Mouse (Mus musculus): ENCODE measurements around the gene Pitpnm3. TPM values are rescaled to one million over a fixed set of nuclear protein-coding genes. Genes with fewer than 3 reads are reported as not detected.

Gene Pitpnm3
- polyA plus RNA-seq, 1 experiment from 2014 or later: 0.19 TPM

- Histone ChIP-seq H3K9me3 (replicated peaks) (no peaks in the 10 kb centered on the region), H3K9ac (no peak overlapping the region), H3K36me3 (peaks cover 47% of the 10 kb centered on the region), H3K27ac (no peak overlapping the region), H3K4me2 (no peak overlapping the region), H3K4me3 (no peak overlapping the region), H3K27me3 (replicated peaks) (no peaks in the 10 kb centered on the region), H3K4me1 (no peaks in the 10 kb centered on the region)
- 81% methylated on average over 4 of the region's 4 CpGs for WGBS (ENCODE audit: insufficient replicate concordance)
- ATAC-seq: no peak
These were observed 20.4 kb upstream of the Pitpnm3 start for GRCm38 (mm10) chr11:72155981-72156428.

DNA sequence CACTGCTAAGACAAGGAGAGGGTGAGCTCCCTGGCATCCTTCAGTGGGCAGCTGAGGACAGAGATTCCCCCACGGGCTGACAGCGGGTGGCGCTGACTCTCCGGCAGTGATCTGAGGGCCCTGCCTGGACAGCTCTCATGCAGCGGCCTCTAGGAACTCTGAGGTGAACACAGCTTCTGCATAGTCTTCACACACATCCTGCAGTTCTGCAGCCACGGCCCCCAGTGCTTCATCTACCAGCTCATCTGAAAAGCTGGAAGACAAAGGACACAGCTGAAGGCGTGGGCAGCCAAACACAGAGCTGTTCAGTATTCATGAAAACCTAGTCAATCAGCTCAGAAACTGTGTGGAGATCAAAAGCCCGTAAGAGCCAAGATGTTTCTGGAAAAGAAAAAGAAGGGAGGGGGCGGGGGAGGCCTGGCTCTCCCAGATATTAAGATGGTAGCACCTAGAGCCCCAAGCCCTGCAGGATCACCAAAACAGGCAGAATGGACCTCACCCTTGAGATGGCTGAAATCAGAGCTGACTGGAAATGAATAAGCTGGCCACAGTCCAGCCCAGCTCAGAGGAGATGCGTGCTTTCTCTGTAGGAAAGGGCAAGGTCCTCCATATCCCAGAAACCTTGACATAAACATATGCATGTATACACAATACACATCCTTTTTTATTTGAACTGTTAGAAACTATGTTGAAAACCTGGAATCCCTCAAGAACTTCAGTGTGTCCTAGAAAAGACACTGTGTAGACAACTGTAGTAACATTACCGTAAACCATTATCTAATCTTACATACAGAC is 19.8 kb upstream of the Pitpnm3 start:
- Histone ChIP-seq H3K36me3 (peaks cover 47% of the 10 kb centered on the region), H3K4me2 (no peak overlapping the region), H3K4me3 (no peak overlapping the region), H3K9me3 (replicated peaks) (no peaks in the 10 kb centered on the region), H3K27ac (no peak overlapping the region), H3K9ac (no peak overlapping the region), H3K4me1 (no peaks in the 10 kb centered on the region), H3K27me3 (replicated peaks) (no peaks in the 10 kb centered on the region)
- WGBS (ENCODE audit: insufficient replicate concordance): 80% methylated on average over 11 of the region's 11 CpGs
- no peak for ATAC-seq

DNA sequence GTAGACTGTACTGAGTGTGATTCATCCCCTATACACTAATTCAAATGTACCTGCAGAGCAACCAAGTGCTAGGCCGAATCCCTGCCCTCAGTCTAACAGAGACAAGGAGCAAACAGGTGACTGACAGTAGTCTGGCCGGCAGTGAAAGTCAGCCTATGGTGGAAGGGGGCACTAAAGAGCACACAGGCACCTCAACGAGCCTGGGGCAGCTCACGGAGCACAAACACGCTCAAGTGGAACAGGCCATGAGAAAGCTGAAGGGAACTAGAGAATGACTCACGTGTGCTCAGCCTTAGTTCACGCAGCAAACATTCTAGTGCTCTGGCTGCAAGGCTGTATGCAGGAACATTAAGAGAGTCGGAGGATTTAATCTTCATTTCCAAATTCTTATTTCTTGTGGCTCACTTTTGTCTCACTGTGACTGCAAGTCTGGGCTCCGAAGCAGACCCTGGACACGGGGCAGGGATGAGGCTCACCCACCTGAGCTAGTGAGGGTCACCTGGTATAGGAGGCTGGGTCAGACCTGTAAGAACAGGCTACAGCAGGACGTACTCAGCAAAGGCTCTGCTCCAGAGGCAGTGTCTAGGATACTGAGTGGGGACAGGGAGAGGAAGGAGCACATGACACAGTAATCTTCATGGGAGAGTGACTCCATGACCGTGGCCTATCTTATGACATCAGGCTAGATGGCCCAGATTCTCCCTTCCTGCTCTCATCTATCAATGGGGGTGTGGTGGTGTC is 17.7 kb upstream of the Pitpnm3 start:
- Histone ChIP-seq H3K4me2 (no peak overlapping the region), H3K27ac (no peak overlapping the region), H3K27me3 (replicated peaks) (no peaks in the 10 kb centered on the region), H3K9ac (no peak overlapping the region), H3K4me1 (no peaks in the 10 kb centered on the region), H3K36me3 (peaks cover 38% of the 10 kb centered on the region), H3K9me3 (replicated peaks) (no peaks in the 10 kb centered on the region), H3K4me3 (no peak overlapping the region)
- ATAC-seq: no peak
- WGBS (ENCODE audit: insufficient replicate concordance): 72% methylated on average over 12 of the region's 12 CpGs

GRCm38 (mm10) chr11:72151120-72151519 is 15.5 kb upstream of the Pitpnm3 start:
- 62% methylated on average over 2 of the region's 2 CpGs for WGBS (ENCODE audit: insufficient replicate concordance)
- ATAC-seq: no peak
- Histone ChIP-seq H3K9ac (no peak overlapping the region), H3K4me1 (no peaks in the 10 kb centered on the region), H3K4me3 (no peak overlapping the region), H3K36me3 (peaks cover 25% of the 10 kb centered on the region), H3K27ac (no peak overlapping the region), H3K9me3 (replicated peaks) (no peaks in the 10 kb centered on the region), H3K4me2 (no peak overlapping the region), H3K27me3 (replicated peaks) (no peaks in the 10 kb centered on the region)

- WGBS (ENCODE audit: insufficient replicate concordance): 60% methylated on average over 3 of the region's 3 CpGs
- Histone ChIP-seq H3K27me3 (replicated peaks) (peaks cover 11% of the 10 kb centered on the region), H3K4me3 (no peak overlapping the region), H3K4me1 (no peaks in the 10 kb centered on the region), H3K4me2 (no peak overlapping the region), H3K9ac (no peak overlapping the region), H3K27ac (no peak overlapping the region), H3K9me3 (replicated peaks) (no peaks in the 10 kb centered on the region), H3K36me3 (peaks cover 2% of the 10 kb centered on the region; the same call in 1 of the 2 replicates)
- ATAC-seq: no peak
These were observed 12.3 kb upstream of the Pitpnm3 start for GRCm38 (mm10) chr11:72147910-72148309.

DNA sequence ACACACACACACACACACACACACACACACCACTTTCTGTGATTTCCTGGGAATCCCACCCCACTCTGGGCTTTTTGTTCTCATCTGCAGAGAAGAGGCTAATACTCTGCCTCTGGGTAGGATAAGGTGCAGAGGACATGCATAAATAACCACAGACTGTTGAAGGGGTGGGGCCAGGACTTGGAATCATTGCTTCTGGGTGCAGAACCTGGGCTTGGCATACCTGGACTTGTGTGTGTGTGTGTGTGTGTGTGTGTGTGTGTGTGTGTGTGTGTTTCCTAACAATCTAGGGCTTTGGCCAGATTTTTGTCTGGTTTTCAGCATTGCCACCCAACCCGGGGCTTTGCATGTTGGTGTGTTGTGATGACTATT is 10.3 kb upstream of the Pitpnm3 start:
- no peak overlapping the region for H3K27ac ChIP-seq
- H3K4me2 ChIP-seq: no peak overlapping the region
- H3K9ac ChIP-seq: no peak overlapping the region
- no peaks in the 10 kb centered on the region for H3K4me1 ChIP-seq
- ATAC-seq: no peak
- 36% methylated on average over 1 of the region's 1 CpGs for WGBS (ENCODE audit: insufficient replicate concordance)
- peaks cover 26% of the 10 kb centered on the region for H3K27me3 ChIP-seq (replicated peaks)
- no peaks in the 10 kb centered on the region for H3K9me3 ChIP-seq (replicated peaks)
- H3K36me3 ChIP-seq: no peaks in the 10 kb centered on the region
- H3K4me3 ChIP-seq: no peak overlapping the region

DNA sequence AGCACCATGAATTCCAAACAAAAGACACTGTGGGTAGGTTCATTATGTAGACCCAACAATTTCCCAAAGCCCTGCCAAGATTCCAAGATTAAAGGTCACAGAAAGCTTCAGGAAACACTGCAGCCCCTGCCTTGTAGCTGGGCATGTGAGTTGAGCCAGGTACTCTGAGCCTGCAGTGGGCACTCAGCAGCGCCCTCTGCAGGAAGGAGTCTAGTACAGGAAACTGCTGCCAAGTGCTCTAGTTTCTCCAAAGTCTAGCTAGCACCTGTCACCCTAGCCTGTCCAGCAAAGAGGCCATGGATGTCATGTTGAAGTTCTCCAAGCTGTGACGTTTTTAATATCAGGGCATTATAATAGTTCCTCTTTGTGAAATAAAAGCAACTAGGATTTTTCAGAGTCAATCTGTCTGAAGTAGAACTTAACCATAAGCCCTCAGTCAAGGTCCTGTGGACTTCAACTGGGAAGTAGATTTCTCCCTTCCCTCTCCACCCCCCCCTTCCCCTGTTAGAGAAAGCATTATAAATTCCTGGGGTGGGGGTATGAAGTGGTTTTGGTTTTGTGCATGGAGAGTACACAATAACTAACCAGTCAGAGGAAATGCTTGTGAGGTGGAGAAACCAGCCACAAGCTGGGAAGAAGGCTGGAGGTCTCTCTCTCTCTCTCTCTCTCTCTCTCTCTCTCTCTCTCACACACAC is 9.8 kb upstream of the Pitpnm3 start:
- Histone ChIP-seq H3K4me1 (no peaks in the 10 kb centered on the region), H3K36me3 (no peaks in the 10 kb centered on the region), H3K4me2 (no peak overlapping the region), H3K27ac (no peak overlapping the region), H3K4me3 (no peak overlapping the region), H3K9me3 (replicated peaks) (no peaks in the 10 kb centered on the region), H3K9ac (no peak overlapping the region), H3K27me3 (replicated peaks) (peaks cover 28% of the 10 kb centered on the region)
- 4% methylated on average over 2 of the region's 2 CpGs for WGBS (ENCODE audit: insufficient replicate concordance)
- no peak for ATAC-seq

DNA sequence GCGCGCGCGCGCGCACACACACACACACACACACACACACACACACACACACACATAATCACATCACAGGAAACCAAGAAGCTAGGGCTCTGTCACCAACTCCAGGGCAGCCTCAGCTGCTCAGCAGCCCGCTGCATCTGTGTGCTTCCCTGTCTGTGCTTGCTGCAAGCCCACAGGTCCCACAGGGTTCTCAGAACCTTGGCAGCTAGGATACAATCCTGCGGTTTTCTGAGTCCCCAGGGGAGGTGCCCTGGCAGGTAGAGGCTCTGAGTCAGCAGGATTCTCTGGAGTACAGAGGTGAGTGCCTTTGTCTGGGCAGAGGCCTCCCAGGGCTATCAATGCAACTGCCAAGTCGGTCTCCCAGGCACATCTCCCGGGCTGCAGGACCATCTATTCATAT is 7.3 kb upstream of the Pitpnm3 start:
- Histone ChIP-seq H3K9ac (no peak overlapping the region), H3K4me3 (no peak overlapping the region), H3K36me3 (no peaks in the 10 kb centered on the region), H3K4me1 (no peaks in the 10 kb centered on the region), H3K9me3 (replicated peaks) (no peaks in the 10 kb centered on the region), H3K4me2 (no peak overlapping the region), H3K27me3 (replicated peaks) (peaks cover 33% of the 10 kb centered on the region), H3K27ac (no peak overlapping the region)
- ATAC-seq: no peak
- WGBS (ENCODE audit: insufficient replicate concordance): 45% methylated on average over 10 of the region's 10 CpGs

- H3K27me3 ChIP-seq (replicated peaks): peaks cover 60% of the 10 kb centered on the region
These were observed 4.6 kb upstream of the Pitpnm3 start for GRCm38 (mm10) chr11:72140198-72140597.

GRCm38 (mm10) chr11:72136231-72136982 is 829 bp upstream of the Pitpnm3 start:
- Histone ChIP-seq H3K9ac (no peak overlapping the region), H3K36me3 (no peaks in the 10 kb centered on the region), H3K4me3 (no peak overlapping the region), H3K4me2 (peak overlapping the region; percentile 66; the same call in 1 of the 2 replicates), H3K27me3 (replicated peaks) (peaks cover 77% of the 10 kb centered on the region), H3K9me3 (replicated peaks) (no peaks in the 10 kb centered on the region), H3K27ac (no peak overlapping the region), H3K4me1 (0 out of 2 replicates have a peak, but pooled peaks cover 3% of the 10 kb centered on the region)
- no peak for ATAC-seq
- WGBS (ENCODE audit: insufficient replicate concordance): 22% methylated on average over 11 of the region's 11 CpGs

More at GRCm38 (mm10) chr11:72140198-72140597, 4.6 kb upstream of the Pitpnm3 start:
- Histone ChIP-seq H3K4me3 (no peak overlapping the region), H3K27ac (no peak overlapping the region), H3K4me2 (no peak overlapping the region), H3K4me1 (0 out of 2 replicates have a peak, but pooled peaks cover 3% of the 10 kb centered on the region), H3K9ac (no peak overlapping the region), H3K9me3 (replicated peaks) (no peaks in the 10 kb centered on the region), H3K36me3 (no peaks in the 10 kb centered on the region)
- 49% methylated on average over 6 of the region's 6 CpGs for WGBS (ENCODE audit: insufficient replicate concordance)
- ATAC-seq: no peak

- Histone ChIP-seq H3K27ac (no peak overlapping the region), H3K4me3 (peak overlapping the region; percentile 52), H3K4me2 (peak overlapping the region; percentile 66), H3K4me1 (0 out of 2 replicates have a peak, but pooled peaks cover 3% of the 10 kb centered on the region), H3K9me3 (replicated peaks) (no peaks in the 10 kb centered on the region), H3K9ac (no peak overlapping the region), H3K36me3 (no peaks in the 10 kb centered on the region), H3K27me3 (replicated peaks) (peaks cover 80% of the 10 kb centered on the region)
- ATAC-seq: no peak
- WGBS (ENCODE audit: insufficient replicate concordance): 17% methylated on average over 24 of the region's 24 CpGs
These were observed 819 bp downstream of the Pitpnm3 start for GRCm38 (mm10) chr11:72134536-72135382.
